Mouse (Mus musculus) cerebellum, adult 2 months (tissue): ENCODE measurements at regions not wholly inside any gene's neighbourhood (a gene's known extent, or its start where the extent isn't known, plus 50 kb on each side); places are given as distances from the start of the nearest gene placed in this dataset.

Experiments used
- CTCF ChIP-seq: fragments of 200-500 bp; IDR thresholded peaks from 2 replicates; pipeline ENCODE4 v1.5.1; 2011; ENCODE audit warnings: low read depth, mild to moderate bottlenecking, control low read depth, low read length, moderate library complexity, borderline replicate concordance; ENCODE audit not compliant: insufficient read depth
- POLR2A ChIP-seq: fragments of 200-500 bp; IDR thresholded peaks from 2 replicates; pipeline ENCODE4 v1.6.1; 2011; ENCODE audit warnings: low read length, control low read depth, borderline replicate concordance; ENCODE audit not compliant: insufficient read depth

DNA sequence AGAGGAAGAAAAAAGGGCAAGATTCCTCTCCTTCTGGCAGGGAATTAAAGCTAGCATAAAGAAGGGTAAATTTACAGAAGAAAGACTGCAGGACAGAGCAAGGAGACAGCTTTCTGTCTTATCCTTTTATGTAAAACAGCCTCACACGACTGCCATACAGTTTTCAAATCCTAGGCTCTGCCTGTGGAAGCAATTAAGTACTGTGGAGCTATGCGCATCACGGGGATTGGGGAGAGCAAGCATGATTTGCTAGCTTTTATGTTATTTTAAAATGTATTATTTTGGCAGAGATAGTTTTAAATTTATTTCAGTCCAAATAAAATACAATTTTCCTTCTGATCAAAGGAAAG lies 74.2 kb upstream of the Slc39a10 start:
- TF ChIP-seq CTCF (no peak), POLR2A (no peak)
